Mouse (Mus musculus) frontal cortex, postnatal 25 days (tissue): ENCODE results near the gene Nr2c1.
A peak's percentile ranks its signal among the peaks of the same experiment; 100 is the strongest.

Experiments used
- DNase-seq, 2 experiments: peaks; one replicate each; pipeline ENCODE4 v3.0.0; 2022; ENCODE audit warnings: low spot score in 2 of 2

The Nr2c1 gene

DNA sequence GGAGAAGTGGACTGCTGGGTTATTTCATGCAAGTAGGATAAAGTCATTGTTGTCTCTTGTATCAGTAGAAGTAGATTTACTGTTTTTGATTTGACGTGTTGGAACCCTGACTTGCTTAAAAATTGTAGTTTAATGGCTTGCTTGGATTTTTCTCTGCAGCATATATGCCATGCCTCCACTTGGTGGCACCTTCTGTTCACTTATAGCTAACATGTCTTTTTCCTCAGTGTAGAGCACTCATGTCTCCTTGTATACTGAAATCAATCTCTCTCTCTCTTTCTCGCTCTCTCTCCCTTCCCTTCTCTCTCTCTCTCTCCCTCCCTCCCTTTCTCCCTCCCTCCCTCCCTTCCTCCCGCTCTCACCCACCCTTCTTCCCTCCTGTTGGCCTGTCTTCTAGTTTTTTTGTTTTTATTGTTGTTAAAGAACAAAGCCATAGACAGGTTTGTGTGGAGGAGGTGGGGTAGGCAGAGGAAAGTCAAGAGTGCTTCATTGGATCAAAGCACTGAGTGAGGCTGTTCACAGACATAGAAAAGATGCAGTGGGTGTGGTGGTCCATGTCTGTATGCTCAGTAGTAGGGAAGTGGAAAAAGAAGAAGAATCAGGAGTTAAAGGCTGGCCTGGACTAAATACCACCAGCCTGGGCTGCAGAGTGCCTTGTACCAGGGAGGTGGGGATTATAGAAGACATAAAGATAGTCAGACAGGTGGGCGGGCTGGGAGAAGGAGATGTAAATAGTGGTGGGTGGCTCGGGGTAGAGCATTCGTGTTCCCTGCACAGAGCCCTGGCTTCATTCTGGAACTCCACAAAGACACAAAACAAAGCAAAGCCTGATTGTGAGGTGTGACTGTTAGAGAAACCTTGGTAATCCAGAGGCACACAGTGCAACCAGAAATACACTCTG lies 63.1 kb downstream of the Nr2c1 start:
- no peak for DNase-seq

DNA sequence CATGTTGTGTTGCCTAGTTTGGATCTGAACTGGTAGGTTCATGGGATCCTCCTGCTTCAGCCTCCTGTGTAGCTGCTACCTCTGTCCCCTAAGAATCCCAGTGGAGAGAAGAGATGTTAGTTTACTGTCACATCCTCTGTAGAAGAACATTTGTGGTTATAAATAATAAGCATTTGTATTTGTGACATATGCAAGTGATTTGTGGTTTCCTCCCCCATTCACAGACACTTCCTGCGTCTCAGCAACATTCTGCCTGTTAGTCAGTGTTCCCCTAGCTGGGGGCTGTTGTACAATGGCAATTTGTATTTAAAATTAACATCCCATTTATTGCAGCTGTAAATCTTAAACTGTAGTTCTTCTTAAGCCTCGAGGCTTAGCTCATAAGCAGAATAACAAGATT lies 63.9 kb downstream of the Nr2c1 start:
- DNase-seq, result no peak

DNA sequence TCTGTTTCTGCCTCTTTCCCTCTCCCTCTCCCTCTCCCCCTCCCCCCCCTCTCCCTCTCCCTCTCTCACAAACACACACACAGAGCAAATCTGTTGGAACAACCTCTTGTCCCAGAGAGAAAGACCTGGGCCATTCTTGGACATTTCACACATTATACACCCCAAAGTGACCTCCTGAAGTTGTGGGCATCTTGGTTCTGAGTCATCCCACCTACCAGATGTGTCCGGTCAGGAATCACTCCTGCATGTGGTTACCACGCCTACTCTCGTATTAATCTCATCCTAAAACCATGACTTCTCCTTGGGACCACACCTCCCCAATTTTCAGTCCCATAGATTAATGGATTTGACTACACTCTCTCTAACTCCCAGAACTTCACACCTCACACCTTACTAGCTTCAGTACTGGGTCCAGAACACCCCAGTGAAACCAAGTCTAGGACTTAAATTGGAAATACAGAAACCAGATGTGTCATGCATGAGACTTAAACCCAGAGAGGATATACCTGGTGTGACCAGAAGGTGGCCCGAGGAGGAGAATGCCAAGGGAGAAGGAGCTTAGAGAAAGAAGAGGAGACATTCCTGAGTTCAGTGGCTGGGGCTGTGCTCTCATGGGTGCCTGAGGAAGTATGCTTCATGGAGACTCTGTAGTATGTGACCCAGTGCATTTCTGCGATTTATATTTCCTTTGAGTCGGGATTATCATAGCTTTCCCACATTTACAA lies 77.4 kb downstream of the Nr2c1 start:
- DNase-seq, result no peak

DNA sequence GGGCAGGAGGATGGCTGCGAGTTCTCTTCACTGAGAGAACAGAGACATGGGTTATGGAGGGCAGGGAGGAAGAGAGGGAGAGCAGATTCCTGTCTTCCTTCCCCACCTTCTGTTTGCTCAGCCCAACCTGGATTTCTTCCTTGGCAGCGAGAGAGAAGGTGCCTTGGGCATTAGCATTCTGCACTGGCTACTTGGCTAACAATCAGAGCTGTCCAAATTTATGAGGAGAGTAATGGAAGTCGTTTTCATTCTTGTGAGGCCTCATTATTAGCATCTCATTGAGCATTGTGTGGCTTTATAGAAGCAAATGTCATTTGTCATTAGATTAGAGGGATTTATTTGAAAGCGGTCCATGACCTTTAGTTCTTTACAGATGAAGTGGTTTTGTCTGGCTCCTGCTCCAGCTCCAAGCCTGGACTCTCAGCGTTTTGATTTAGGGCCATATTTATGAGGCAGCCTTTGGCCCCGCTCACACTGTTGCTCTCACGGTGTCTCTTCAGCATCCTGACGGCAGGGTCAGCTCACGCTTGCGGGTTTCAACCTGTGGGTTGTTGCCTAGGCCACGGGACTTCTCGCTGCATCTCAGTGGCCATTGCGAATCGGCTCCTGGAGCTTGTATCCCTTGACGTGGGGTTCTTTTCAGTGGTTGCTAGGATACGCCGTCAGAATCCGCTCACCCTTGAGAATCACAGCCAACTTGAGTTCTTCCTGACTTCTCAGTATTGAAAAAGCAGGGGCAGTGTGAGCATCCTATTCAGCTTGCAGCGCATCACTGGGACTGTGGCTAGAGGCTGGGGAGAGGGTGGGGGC lies 82.6 kb downstream of the Nr2c1 start:
- peak in 1 of 2 experiments; percentile 30 for DNase-seq

DNA sequence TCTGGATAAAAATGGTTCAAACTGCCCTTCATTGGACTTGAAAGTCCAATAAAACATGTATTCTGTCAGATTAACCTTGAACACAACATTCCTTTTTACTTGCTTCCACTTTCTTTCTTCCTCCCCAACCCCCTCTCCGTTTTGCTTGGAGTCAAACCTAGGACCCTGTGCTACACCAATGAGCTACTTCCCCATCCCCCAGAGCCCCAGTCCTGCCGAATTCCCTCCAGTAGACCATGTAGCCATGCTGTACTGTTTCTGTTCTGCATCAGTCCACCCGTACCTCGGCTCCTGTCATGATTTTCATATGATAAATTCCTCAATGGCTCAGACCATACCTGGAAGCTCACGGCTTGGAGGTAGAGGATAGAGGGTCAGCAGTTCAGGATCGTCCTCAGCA lies 83.2 kb downstream of the Nr2c1 start:
- DNase-seq, result no peak

DNA sequence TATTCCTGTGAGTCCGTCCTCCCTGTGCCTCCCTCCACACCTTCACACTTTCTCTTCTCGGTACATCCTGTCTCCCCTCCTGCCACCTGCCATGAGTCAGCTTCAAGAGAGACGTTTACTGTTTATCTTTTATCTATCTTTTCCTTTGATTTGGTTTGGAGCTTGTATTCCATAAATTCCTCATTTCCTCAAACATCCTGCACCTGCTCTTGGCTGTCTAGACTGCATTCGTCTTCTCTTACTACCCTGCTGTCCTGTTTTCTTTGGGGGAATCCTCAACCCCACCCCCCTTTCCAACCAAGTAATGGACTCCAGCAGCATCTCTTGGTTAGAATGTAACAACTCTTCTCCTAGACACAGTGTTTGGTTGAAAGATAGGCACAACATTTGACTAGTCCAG lies 87.4 kb downstream of the Nr2c1 start:
- DNase-seq, result no peak

DNA sequence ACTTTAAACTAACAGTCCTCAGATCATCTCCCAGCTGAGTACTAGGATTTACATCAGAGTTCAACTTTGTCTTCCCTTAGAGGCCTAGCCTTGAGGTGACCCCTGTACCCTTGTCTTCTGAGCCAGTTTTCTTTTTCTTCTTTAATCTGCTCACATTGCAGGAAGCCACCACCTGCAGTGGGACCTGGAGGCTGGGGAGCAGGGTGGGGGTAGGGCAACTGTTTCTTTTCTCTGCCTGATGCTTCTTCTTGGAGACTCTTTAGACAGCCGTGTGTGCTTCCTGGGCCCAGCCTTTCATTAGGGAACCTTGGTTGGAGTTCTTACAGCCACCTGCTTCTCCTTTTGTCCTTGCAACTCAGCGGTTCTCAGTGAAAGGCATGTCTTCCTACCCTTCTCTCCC lies 93.5 kb downstream of the Nr2c1 start:
- no peak for DNase-seq
